Mouse (Mus musculus): Measurements from ENCODE around the gene Mlx.
"Not testable (repeated sequence)": the region's sequence is repeated elsewhere in the genome, so short reads cannot be mapped to it uniquely, and the experiment has no call there.

Gene Mlx

GRCm38 (mm10) chr11:101098231-101098630 is 11.2 kb downstream of the Mlx start:
- ATAC-seq (ENCODE audit: low TSS enrichment) = no peak

GRCm38 (mm10) chr11:101103011-101103410 is 15.9 kb downstream of the Mlx start:
- ATAC-seq (ENCODE audit: low TSS enrichment) = no peak

- ATAC-seq (ENCODE audit: low TSS enrichment) = no peak
Observed at GRCm38 (mm10) chr11:101109351-101109750, 22.3 kb downstream of the Mlx start.

GRCm38 (mm10) chr11:101110708-101111107 is 23.6 kb downstream of the Mlx start:
- no peak for ATAC-seq (ENCODE audit: low TSS enrichment)

- no peak for ATAC-seq (ENCODE audit: low TSS enrichment)
Observed at GRCm38 (mm10) chr11:101111178-101111577, 24.1 kb downstream of the Mlx start.

- no peak for ATAC-seq (ENCODE audit: low TSS enrichment)
Observed at GRCm38 (mm10) chr11:101112186-101112585, 25.1 kb downstream of the Mlx start.

GRCm38 (mm10) chr11:101115564-101115963 is 28.5 kb downstream of the Mlx start:
- ATAC-seq (ENCODE audit: low TSS enrichment) = no peak

GRCm38 (mm10) chr11:101118105-101118504 is 31.0 kb downstream of the Mlx start:
- ATAC-seq (ENCODE audit: low TSS enrichment) = no peak

- peak; percentile 61 for ATAC-seq (ENCODE audit: low TSS enrichment)
Observed at GRCm38 (mm10) chr11:101119131-101119760, 32.2 kb downstream of the Mlx start.

- ATAC-seq (ENCODE audit: low TSS enrichment) = peak; percentile 92
Observed at GRCm38 (mm10) chr11:101119761-101120544, 32.9 kb downstream of the Mlx start, which contains the start of the genes Retreg3 and Tubg1. Gene Retreg3 (minus strand): TSS chr11:101119893. Gene Tubg1 (plus strand): TSS chr11:101119938.

- ATAC-seq (ENCODE audit: low TSS enrichment) = no peak
Observed at GRCm38 (mm10) chr11:101120545-101121188, 33.6 kb downstream of the Mlx start.

- ATAC-seq (ENCODE audit: low TSS enrichment) = not testable (repeated sequence)
Observed at GRCm38 (mm10) chr11:101124494-101124893, 37.4 kb downstream of the Mlx start.

- ATAC-seq (ENCODE audit: low TSS enrichment) = not testable (repeated sequence)
Observed at GRCm38 (mm10) chr11:101125008-101125407, 37.9 kb downstream of the Mlx start.

GRCm38 (mm10) chr11:101127075-101127474 is 40.0 kb downstream of the Mlx start:
- no peak for ATAC-seq (ENCODE audit: low TSS enrichment)

GRCm38 (mm10) chr11:101128996-101129577 is 42.0 kb downstream of the Mlx start:
- no peak for ATAC-seq (ENCODE audit: low TSS enrichment)

GRCm38 (mm10) chr11:101130056-101130756 is 43.1 kb downstream of the Mlx start:
- no peak; the same call in 1 of the 2 replicates for ATAC-seq (ENCODE audit: low TSS enrichment)

GRCm38 (mm10) chr11:101131187-101131586 is 44.1 kb downstream of the Mlx start:
- ATAC-seq (ENCODE audit: low TSS enrichment) = no peak

GRCm38 (mm10) chr11:101131701-101132100 is 44.6 kb downstream of the Mlx start:
- ATAC-seq (ENCODE audit: low TSS enrichment) = no peak

GRCm38 (mm10) chr11:101133037-101133436 is 46.0 kb downstream of the Mlx start:
- no peak for ATAC-seq (ENCODE audit: low TSS enrichment)

- ATAC-seq (ENCODE audit: low TSS enrichment) = no peak
Observed at GRCm38 (mm10) chr11:101134217-101134865, 47.3 kb downstream of the Mlx start.

- ATAC-seq (ENCODE audit: low TSS enrichment) = no peak
Observed at GRCm38 (mm10) chr11:101137000-101137399, 49.9 kb downstream of the Mlx start.

All from frontal cortex, adult (tissue).